Mouse (Mus musculus): Measurements from ENCODE around the gene Gm4922. TPM values are rescaled to one million over a fixed set of nuclear protein-coding genes. Genes with fewer than 3 reads are reported as not detected.

Gm4922 gene
- total and polyA plus RNA-seq, 3 experiments = not detected

GRCm38 (mm10) chr10:18830359-18830758 lies 43.8 kb upstream of the Gm4922 start:
- in situ Hi-C loops (cut with MboI; ENCODE audit: low pct_ligation_motif_present, low pct_unique_long_range_greater_than_20kb, low sequenced_read_pairs) (no loop called here), dilution Hi-C loops (cut with MboI; ENCODE audit: extremely low pct_ligation_motif_present, extremely low pct_unique_long_range_greater_than_20kb, low sequenced_read_pairs) (no loop called here)
- H3K27ac ChIP-seq (ENCODE audit: insufficient read depth, low read depth) = no peak overlapping the region

GRCm38 (mm10) chr10:18827936-18828335 lies 41.3 kb upstream of the Gm4922 start:
- Histone ChIP-seq H3K27ac (ENCODE audit: insufficient read depth, low read depth) (no peak overlapping the region), H3K27me3 (replicated peaks) (no peaks in the 10 kb centered on the region), H3K36me3 (replicated peaks in 1 of 2; ENCODE audit: control insufficient read depth in 1 of 2, insufficient read depth in 1 of 2, low read length in 1 of 2) (no peaks in the 10 kb centered on the region), H3K4me2 (ENCODE audit: insufficient read depth, low read depth, poor library complexity, severe bottlenecking) (no peak overlapping the region), H3K9ac (ENCODE audit: insufficient read depth, low read depth) (no peak overlapping the region), H3K4me3 (replicated peaks in 1 of 3; ENCODE audit: low read depth in 2 of 3, low read length in 2 of 3, poor library complexity in 1 of 3) (no peak overlapping the region), H3K4me1 (ENCODE audit: control insufficient read depth in 1 of 2, insufficient read depth in 2 of 2) (peaks cover 0 to 7% of the 10 kb centered on the region in 2 experiments; a peak in 3 of 4 replicates), H3K9me3 (replicated peaks; ENCODE audit: low read length) (no peaks in the 10 kb centered on the region), H3K79me2 (replicated peaks; ENCODE audit: control insufficient read depth, extremely low read depth, insufficient read depth, poor library complexity, severe bottlenecking) (no peaks in the 10 kb centered on the region)
- in situ Hi-C loops (cut with MboI; ENCODE audit: low pct_ligation_motif_present, low pct_unique_long_range_greater_than_20kb, low sequenced_read_pairs) = loop anchor here (5.0 kb wide), 1 partner anchor 69 kb away; no protein-coding TSS in a partner anchor
- no peak for DNase-seq (ENCODE audit: extremely low read depth)
- dilution Hi-C loops (cut with MboI; ENCODE audit: extremely low pct_ligation_motif_present, extremely low pct_unique_long_range_greater_than_20kb, low sequenced_read_pairs) = no loop called here
- TF ChIP-seq BHLHE40 (IDR thresholded peaks at IDR 0.05; ENCODE audit: low read depth, low read length) (no peak), USF2 (conservative IDR thresholded peaks at IDR 0.05; ENCODE audit: low read depth, low read length) (no peak), MAX (IDR thresholded peaks at IDR 0.05; ENCODE audit: low read length) (no peak), ZMIZ1 (IDR thresholded peaks at IDR 0.05; ENCODE audit: low read depth, low read length) (no peak), KAT2A (IDR thresholded peaks at IDR 0.05; ENCODE audit: insufficient replicate concordance, low read length) (no peak)

More at GRCm38 (mm10) chr10:18830359-18830758, 43.8 kb upstream of the Gm4922 start:
- H3K9me3 ChIP-seq (replicated peaks; ENCODE audit: low read length) = no peaks in the 10 kb centered on the region
- H3K79me2 ChIP-seq (replicated peaks; ENCODE audit: control insufficient read depth, extremely low read depth, insufficient read depth, poor library complexity, severe bottlenecking) = no peaks in the 10 kb centered on the region
- H3K4me2 ChIP-seq (ENCODE audit: insufficient read depth, low read depth, poor library complexity, severe bottlenecking) = no peak overlapping the region
- H3K36me3 ChIP-seq (replicated peaks in 1 of 2; ENCODE audit: control insufficient read depth in 1 of 2, insufficient read depth in 1 of 2, low read length in 1 of 2) = no peaks in the 10 kb centered on the region
- no peaks in the 10 kb centered on the region for H3K27me3 ChIP-seq (replicated peaks)
- TF ChIP-seq POLR2A (IDR thresholded peaks at IDR 0.05; ENCODE audit: low read depth, low read length) (no peak), ZNF384 (IDR thresholded peaks at IDR 0.05; ENCODE audit: low read depth, low read length) (no peak), HCFC1 (IDR thresholded peaks at IDR 0.05; ENCODE audit: low read depth, low read length) (no peak), CHD1 (IDR thresholded peaks at IDR 0.05; ENCODE audit: low read depth, low read length) (no peak), E2F4 (IDR thresholded peaks at IDR 0.05; ENCODE audit: insufficient replicate concordance, low read depth, low read length) (no peak), MAFK (IDR thresholded peaks at IDR 0.05; ENCODE audit: insufficient replicate concordance, low read length) (no peak), POLR2AphosphoS2 (IDR thresholded peaks at IDR 0.05; ENCODE audit: low read depth, low read length) (no peak), CHD2 (IDR thresholded peaks at IDR 0.05; ENCODE audit: low read length) (no peak), MEF2A (IDR thresholded peaks at IDR 0.05; ENCODE audit: borderline replicate concordance, low read depth, low read length) (no peak), MAZ (IDR thresholded peaks at IDR 0.05; ENCODE audit: low read depth, low read length) (no peak), GABPA (IDR thresholded peaks at IDR 0.05; ENCODE audit: insufficient replicate concordance, low read depth, low read length) (no peak), JUND (conservative IDR thresholded peaks at IDR 0.05; ENCODE audit: low read depth, low read length) (no peak), ELF1 (IDR thresholded peaks at IDR 0.05; ENCODE audit: low read depth, low read length) (no peak), NRF1 (IDR thresholded peaks at IDR 0.05; ENCODE audit: low read depth, low read length) (no peak), JUN (IDR thresholded peaks at IDR 0.05; ENCODE audit: insufficient read depth, low read depth, low read length) (no peak), CTCF (conservative IDR thresholded peaks at IDR 0.05 in 1 of 2, IDR thresholded peaks at IDR 0.05 in 1 of 2; ENCODE audit: low read depth in 2 of 2, low read length in 2 of 2) (no peak), NELFE (IDR thresholded peaks at IDR 0.05; ENCODE audit: low read depth, low read length) (no peak), MAX (IDR thresholded peaks at IDR 0.05; ENCODE audit: low read length) (no peak), SMC3 (IDR thresholded peaks at IDR 0.05; ENCODE audit: low read depth, low read length) (no peak)
- no peak overlapping the region for H3K4me3 ChIP-seq (replicated peaks in 1 of 3; ENCODE audit: low read depth in 2 of 3, low read length in 2 of 3, poor library complexity in 1 of 3)
- H3K9ac ChIP-seq (ENCODE audit: insufficient read depth, low read depth) = no peak overlapping the region
- no peak for DNase-seq (ENCODE audit: extremely low read depth)
- H3K4me1 ChIP-seq (ENCODE audit: control insufficient read depth in 1 of 2, insufficient read depth in 2 of 2) = peaks cover 0 to 7% of the 10 kb centered on the region in 2 experiments; a peak in 3 of 4 replicates

All from CH12.LX (cell line).